19 mouse cellular contexts compared by ENCODE assay signal in the genomic region with DNA sequence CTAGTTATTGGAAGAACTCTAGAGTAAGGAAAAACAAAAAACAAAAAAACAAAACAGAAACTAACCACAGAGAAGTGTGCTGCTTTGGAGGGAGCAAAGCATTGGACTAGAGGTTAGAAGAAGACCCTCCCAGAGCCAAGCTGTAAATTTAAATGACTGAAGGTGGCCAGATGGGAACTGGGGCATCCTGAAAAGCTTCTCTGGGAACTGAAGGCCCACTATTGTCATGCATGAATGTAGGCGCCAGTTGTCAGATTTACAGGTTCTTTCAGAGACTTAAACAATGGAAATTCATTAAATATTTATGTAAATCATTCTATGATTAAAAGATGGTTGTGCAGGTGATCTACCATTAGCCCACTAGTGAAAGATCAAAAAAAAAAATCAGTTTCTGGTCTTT.
"Had no signal": no experiment of that assay in that cellular context is flagged by ENCODE, and none has a peak within 500 bp of the region (broad histone marks: within the 10 kb centered on the region; RNA-seq: fewer than 3 reads in every experiment).

No protein-coding gene starts in this region.

- H3K36me3 ChIP-seq: heart, embryonic 13.5 days; heart, embryonic 15.5 days; hindbrain, embryonic 13.5 days; hindbrain, embryonic 15.5 days; intestine, embryonic 15.5 days; kidney, embryonic 15.5 days; limb, embryonic 13.5 days; limb, embryonic 15.5 days; liver, embryonic 12.5 days had no signal

- H3K27me3 ChIP-seq: heart, embryonic 13.5 days; heart, embryonic 15.5 days; hindbrain, embryonic 13.5 days; hindbrain, embryonic 15.5 days; intestine, embryonic 15.5 days; limb, embryonic 15.5 days; liver, embryonic 12.5 days had no signal

- DNase-seq: gastrocnemius, postnatal 14 days; gastrocnemius, postnatal 36 days; layer of hippocampus, adult 9-11 months; layer of hippocampus, postnatal 36 days; left cerebral cortex, postnatal 4 days had no signal

- H3K9ac ChIP-seq: heart, embryonic 13.5 days; heart, embryonic 15.5 days; hindbrain, embryonic 13.5 days; hindbrain, embryonic 15.5 days; intestine, embryonic 15.5 days; kidney, embryonic 15.5 days; limb, embryonic 13.5 days; limb, embryonic 15.5 days; liver, embryonic 12.5 days; liver, embryonic 14.5 days had no signal

- H3K4me1 ChIP-seq: heart, embryonic 15.5 days; hindbrain, embryonic 13.5 days; hindbrain, embryonic 15.5 days; intestine, embryonic 15.5 days; kidney, embryonic 15.5 days; limb, embryonic 13.5 days; limb, embryonic 15.5 days had no signal

- H3K9me3 ChIP-seq: heart, embryonic 13.5 days; heart, embryonic 15.5 days; hindbrain, embryonic 13.5 days; hindbrain, embryonic 15.5 days; intestine, embryonic 15.5 days; kidney, embryonic 15.5 days; limb, embryonic 13.5 days; limb, embryonic 15.5 days; liver, embryonic 12.5 days had no signal

- ATAC-seq: hindbrain, postnatal 0 days; intestine, embryonic 15.5 days; liver, embryonic 12.5 days had no signal

- H3K4me3 ChIP-seq: heart, adult 2 months; heart, embryonic 13.5 days; heart, embryonic 15.5 days; hindbrain, embryonic 13.5 days; hindbrain, embryonic 15.5 days; intestine, embryonic 15.5 days; kidney, embryonic 15.5 days; limb, embryonic 13.5 days; limb, embryonic 15.5 days; liver, embryonic 12.5 days had no signal

- H3K27ac ChIP-seq: heart, adult 2 months; heart, embryonic 13.5 days; heart, embryonic 15.5 days; hindbrain, embryonic 13.5 days; hindbrain, embryonic 15.5 days; hindbrain, postnatal 0 days; intestine, embryonic 15.5 days; kidney, embryonic 15.5 days; kidney, postnatal 0 days; limb, embryonic 13.5 days; limb, embryonic 15.5 days; liver, embryonic 12.5 days; liver, embryonic 14.5 days had no signal

- H3K4me2 ChIP-seq: heart, embryonic 11.5 days; heart, embryonic 13.5 days; heart, embryonic 15.5 days; hindbrain, embryonic 13.5 days; hindbrain, embryonic 15.5 days; intestine, embryonic 15.5 days; kidney, embryonic 15.5 days; limb, embryonic 13.5 days; limb, embryonic 15.5 days; liver, embryonic 12.5 days had no signal
